Mouse (Mus musculus): ENCODE data around the gene Nectin2.

Nectin2 gene

DNA sequence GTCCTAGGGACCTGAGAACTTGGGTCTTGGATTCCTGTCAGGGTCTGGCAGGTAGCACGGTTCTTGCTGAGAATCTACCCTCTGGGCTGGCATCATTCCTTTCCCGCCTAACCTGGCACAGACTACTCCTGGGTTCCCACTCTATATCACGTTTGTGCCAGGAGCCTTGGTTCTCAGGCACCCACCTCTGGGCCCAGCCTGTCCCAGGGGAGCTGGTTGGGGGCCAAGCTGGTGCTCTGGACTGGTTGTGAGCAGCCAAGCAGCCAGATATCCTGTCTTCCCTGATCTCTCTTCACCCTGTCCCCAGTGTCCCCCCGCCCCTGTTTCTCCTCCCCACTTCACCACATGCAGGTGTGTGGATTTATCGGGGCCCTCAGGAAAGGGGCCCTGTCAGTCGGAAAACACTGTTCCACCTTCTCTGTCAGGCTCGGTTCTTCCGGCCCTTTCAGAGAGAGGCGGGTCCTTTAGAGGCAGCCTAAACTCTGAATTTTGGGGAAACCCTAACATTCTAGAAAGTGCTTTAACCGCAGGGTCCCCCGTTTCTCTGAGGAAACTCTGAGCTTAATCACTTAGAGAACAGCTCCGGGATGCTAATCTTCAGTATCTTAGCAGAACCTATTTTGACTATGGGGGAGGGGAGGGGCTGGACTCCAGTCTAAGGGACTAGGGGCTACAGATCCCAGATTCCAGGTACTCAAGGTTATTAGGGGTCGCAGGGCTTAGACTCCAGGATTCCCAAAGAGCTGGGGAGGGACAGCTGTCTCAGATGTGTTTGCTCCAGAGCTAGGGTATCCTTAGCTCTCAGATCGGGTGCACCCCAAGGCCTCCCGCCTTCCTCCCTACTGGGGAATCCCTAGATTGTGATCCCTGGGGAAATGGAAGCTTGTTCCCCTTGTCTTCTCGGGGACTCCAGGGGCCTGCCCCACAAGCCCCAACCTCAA lies 19.4 kb upstream of the Nectin2 start:
- no peak for DNase-seq (ENCODE audit: low spot score in 2 of 2)

DNA sequence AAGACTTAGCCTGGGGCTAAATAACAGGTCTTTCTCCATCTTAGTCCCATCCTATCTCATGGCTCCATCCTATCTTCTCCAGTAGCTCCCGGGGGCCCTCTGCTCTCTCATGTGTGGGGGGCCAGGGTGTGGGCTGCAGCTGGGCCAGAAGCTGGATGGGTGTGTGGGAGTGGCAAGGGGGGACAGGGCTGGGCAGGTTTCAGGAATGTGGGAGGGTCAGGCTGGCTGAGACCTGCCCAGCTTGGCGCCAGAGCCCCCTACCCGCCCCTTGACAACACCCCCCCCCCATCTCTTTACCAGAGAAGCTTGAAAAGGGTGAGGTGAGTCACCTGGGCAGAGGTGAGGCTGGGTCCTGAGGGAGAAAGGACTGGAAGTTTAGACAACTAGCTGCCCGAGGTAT lies 18.7 kb upstream of the Nectin2 start:
- DNase-seq (ENCODE audit: low spot score in 2 of 2) = no peak

DNA sequence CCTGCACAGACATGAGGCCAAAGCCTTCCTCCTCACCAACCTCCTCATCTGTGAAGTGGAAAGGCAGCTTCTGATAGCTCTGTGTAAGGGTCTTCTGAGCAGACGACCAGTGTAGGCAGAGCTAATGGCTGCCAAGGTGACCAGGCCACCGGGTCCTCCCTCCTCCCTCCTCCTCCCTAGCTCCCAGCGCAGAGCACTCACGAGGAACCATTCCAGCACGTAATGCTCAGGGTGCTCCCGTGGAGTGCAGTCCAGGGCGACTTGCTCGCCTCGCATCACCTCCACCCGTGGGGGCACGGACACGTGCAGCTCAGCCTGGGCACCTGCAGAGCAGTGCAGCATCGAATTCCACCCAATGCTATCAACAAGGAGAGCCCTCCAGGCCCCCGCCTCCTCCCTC lies 18.0 kb upstream of the Nectin2 start:
- DNase-seq (ENCODE audit: low spot score in 2 of 2) = no peak

DNA sequence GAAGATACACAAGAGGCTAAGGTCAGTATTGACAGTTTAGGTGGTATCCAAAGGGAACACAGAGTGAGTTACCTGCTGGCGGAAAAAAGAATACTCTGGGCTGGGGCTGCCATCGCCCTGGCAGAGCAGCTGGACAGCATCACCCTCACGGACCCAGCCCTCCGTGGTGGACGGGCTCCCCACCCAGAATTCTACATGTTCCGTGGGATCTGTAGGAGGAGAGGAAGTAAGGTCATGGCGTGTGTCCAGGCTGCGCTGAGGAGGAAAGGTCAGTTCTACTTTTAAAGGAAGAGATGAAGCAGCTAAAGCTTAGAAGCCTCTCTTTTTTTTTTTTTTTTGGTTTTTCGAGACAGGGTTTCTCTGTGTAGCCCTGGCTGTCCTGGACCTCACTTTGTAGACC lies 14.3 kb upstream of the Nectin2 start:
- DNase-seq (ENCODE audit: low spot score in 2 of 2) = no peak

DNA sequence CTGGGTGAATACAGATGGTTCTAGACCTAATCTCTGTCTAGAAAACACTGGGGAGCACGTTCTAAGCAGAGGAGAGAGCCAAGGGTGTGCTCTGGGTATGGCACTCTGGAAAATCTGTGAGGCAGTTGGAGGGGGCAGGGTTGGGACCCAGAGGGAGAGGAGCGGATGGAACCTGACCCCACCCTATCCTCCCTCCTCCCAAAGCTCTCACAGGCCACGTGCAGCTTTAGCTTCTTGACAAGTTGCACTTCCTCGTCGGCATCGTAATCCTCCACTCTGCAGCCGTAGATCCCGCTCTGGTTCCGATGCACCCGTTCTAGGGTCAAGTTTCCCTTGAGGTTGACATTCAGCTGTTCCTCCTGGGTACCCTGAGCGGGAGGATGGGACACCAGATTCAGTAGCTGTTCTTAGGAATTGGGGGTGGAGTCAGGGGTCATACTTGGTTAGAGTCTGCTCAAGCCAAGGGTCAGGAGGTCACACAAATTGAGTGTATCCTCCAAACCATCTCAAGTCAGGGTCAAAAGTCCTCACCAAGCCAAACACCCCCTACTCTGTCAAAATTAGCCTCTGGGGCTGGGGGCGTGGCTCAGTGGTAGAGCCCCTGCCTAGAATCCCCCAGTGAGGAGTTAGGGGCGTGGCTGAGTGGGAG lies 13.7 kb upstream of the Nectin2 start:
- DNase-seq (ENCODE audit: low spot score in 2 of 2) = no peak

DNA sequence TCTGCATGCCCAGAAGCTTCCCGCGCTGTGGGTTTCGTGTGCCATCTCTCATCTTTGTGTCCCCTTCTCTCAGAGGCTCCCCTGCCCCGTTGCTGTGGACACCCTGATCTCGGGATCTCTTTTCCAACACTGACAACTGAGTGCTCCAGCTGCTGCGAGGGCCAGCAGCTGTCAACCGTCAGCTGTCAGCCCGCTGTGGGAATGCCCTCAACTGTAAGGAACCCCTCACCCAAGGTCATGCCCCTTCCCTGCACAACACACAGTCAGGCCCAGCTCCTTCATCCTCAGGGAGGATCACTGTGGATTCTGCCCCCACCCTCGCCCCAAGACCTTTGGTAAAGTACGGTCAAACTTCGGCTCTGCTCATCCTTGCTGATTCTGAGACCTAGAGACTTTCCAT lies 12.0 kb upstream of the Nectin2 start:
- no peak for DNase-seq (ENCODE audit: low spot score in 2 of 2)

DNA sequence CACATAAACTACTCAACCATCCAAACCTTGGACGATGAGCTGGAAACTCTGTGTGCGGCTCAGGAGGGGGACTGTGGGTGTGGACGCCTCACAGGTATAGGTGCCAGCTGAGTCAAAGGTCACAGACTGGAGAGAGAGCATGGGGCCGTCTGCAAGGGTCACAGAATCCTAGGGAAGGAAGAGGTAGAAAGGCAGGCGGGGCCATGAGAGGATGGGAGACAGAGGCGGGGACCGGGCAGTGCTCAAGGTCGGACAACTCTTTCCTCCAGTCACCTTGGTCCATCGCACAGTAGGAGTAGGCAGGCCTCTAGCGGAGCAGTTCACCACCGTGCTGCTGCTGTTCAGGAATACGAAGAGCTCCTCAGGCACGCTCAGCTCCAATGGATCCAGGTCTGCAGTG lies 9.7 kb upstream of the Nectin2 start:
- no peak for DNase-seq (ENCODE audit: low spot score in 2 of 2)

DNA sequence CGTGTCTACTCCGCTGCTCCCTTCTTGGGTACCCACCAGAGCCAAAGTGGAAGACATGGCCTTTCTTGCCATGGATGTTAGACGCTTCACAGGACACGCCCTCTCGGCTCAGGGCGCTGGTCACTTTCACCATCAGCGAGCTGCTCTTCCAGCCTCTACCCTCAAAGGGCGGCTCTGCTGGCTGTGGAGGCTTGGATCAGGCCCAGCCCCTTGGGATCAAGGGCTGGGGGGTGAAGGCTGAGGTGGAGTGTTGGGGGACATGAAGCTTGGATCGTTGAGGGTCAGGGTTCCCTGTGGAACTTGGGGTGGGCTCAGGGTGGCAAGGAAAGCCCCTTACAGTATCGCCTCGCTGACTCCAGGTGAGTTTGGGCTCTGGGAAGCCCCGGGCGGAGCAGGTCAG lies 8.3 kb upstream of the Nectin2 start:
- no peak for DNase-seq (ENCODE audit: low spot score in 2 of 2)

DNA sequence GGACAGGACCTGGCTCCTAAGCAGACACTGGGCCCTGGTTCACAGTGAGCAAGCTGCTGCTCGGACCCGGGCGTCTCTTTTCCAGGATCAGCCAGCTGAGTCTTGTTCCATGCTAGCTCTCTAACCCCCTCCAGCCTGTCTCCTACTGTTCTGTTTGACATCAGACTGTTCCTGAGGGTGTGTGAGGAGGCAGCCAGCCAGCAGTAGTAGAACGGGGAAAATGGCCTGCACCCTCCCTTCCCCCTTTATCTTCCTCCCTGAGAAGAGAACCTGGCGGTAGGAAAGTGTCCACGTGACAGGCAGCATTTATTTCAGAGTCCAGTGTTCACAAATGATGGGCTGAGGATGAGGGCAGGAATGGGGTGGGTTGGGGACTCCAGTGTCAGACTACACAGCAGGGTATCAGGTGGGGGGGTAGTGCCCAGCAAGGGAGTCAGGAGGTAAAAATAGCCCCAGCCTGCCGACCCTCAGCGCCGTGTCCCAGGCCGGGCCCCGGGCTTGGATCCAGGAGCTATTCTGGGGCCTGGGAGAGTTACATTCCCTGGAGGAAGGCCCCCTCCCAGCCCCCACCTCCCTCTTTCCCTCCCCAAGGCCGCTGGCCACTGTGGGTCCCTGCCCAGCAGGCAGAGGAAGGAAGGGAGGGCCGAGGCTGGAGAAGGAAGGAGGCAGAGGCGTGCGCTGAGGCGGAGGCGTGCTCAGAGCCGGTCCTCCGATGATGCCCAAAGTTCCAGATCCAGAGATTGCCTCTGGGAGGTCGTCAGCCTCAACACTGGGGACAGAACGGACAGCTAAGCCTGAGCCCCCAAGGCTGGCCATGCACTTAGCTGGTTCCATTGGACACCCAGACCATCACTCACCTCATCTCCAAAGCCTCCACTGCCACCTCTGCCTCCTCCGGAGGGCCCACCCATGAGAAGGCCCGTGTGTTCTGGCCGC lies 5.8 kb upstream of the Nectin2 start:
- no peak for DNase-seq (ENCODE audit: low spot score in 2 of 2)

DNA sequence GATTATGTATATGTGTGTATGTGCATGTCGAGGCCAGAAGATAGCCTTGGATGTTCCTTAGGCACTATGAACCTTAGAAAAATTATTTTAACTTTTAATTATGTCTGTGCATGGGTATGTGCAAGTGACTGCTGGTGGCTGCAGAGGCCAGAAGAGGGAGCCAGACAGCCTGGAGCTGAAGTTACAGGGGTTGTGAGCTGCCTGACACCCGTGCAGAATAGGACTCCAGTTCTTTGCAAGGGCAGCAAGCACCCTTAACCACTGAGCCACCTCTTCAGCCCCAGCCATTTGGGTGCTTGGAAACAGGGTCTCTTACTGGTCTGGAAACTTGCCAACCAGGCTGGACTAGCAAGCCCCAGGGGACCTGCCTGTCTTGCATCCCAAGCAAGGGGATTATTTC lies 4.7 kb upstream of the Nectin2 start:
- DNase-seq (ENCODE audit: low spot score in 2 of 2) = no peak

DNA sequence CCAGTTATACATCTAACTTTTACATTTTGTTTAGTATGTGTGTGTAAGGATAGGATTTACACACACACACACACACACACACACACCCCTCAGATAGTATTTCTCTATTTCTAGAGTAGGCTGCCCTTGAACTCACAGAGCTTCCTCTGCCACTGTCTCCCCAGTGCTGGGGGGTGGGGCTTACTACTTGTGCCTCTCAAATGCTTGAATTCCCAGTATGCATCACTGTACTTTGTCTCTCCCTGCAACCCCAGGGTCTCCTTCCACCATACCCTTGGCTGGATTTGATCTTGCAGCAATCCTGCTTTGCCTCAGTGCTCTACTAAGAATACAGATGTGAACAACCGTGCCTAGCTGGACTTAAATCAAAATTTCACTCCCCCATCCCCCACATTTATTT lies 3.8 kb upstream of the Nectin2 start:
- no peak for DNase-seq (ENCODE audit: low spot score in 2 of 2)

DNA sequence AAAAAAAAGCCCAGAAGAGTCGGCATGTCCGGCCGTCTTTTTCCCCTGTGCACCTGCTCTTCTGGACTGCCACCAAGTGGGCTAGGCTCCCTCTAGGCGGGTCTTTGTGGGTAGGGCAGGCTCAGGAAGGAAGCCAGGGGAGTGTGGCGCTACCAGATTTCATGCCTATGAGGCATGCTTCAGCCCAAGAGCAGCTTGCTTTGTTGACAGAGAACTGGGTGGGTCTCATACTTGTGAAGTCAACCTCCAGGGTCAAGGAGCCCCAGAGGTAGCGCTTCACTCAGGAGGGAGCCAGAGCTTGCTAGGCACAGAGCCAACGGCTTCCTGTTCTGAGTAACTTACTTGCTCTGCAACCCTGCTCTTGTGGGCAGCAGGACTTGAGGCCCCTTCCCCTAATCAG lies 3.3 kb upstream of the Nectin2 start:
- no peak for DNase-seq (ENCODE audit: low spot score in 2 of 2)

DNA sequence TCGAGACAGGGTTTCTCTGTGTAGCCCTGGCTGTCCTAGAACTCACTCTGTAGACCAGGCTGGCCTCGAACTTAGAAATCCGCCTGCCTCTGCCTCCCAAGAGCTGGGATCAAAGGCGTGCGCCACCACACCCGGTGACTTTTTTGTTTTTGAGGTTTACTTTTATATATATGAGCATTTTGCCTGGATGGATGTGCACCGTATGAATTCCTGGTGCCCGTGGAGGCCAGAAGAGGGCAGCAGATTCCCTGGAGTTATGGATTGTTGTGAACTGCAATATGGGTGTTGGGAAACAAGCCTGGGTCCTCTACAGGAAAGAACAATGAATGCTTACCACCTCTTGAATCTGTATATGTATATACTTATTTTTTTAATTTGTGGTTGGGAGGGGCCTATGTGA lies 2.4 kb upstream of the Nectin2 start:
- DNase-seq (ENCODE audit: low spot score in 2 of 2) = no peak

DNA sequence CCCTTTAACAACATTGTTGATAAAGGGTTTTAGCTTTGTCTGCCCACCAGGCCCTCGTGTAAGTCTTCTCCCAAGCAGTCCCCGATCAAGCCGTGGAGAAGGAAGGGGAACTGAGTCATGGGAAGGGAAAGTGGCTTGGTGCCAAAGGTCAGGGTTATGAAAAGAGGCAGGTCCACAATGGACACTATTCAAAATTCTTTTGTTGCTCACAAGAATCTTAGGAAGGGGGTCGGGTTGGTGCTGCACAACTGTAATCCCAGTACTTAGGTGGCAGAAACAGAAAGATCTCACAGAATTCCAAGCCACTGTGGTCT lies 744 bp upstream of the Nectin2 start:
- DNase-seq (ENCODE audit: low spot score in 2 of 2) = no peak

DNA sequence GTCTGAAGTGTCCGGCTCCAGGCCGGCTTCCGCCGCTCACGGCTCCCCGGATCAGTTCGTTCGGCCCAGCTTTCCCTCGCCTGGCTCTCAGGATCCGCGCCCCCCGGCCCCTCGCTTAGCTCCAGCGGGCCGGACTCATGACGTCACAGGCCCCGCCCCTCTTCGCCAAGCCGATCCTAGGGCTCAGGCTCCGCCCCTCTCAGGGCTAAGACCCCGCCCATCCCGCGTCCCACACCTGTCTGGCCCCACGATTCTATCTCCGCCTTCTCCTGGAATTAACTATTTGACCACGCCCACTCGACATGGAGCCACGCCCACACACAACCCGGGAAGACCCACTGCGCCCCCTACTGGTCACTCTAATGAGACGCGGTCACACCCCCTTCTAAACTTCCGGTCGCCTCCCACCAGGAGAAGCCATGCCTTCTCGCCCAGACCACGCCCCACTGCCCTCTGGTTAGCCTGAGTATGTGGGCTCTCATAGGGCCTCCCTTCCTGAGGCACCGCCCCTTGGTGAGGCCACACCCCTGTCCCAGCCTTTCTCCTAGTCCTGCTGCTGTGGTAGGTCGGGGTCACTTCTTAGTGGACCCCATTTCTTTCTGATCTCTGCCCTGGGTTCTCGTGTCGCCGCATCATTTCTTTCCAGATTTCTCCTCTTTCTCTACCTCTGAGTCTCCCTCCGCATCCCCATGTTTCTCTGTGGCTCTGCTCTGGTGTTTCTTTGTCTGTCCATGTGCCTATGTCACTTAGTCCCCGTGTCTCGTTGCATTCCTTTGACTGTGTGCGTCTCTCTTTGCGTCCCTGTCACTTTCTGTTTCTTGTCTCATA lies 680 bp downstream of the Nectin2 start:
- DNase-seq (ENCODE audit: low spot score in 2 of 2) = peak; percentile 87 to 95

DNA sequence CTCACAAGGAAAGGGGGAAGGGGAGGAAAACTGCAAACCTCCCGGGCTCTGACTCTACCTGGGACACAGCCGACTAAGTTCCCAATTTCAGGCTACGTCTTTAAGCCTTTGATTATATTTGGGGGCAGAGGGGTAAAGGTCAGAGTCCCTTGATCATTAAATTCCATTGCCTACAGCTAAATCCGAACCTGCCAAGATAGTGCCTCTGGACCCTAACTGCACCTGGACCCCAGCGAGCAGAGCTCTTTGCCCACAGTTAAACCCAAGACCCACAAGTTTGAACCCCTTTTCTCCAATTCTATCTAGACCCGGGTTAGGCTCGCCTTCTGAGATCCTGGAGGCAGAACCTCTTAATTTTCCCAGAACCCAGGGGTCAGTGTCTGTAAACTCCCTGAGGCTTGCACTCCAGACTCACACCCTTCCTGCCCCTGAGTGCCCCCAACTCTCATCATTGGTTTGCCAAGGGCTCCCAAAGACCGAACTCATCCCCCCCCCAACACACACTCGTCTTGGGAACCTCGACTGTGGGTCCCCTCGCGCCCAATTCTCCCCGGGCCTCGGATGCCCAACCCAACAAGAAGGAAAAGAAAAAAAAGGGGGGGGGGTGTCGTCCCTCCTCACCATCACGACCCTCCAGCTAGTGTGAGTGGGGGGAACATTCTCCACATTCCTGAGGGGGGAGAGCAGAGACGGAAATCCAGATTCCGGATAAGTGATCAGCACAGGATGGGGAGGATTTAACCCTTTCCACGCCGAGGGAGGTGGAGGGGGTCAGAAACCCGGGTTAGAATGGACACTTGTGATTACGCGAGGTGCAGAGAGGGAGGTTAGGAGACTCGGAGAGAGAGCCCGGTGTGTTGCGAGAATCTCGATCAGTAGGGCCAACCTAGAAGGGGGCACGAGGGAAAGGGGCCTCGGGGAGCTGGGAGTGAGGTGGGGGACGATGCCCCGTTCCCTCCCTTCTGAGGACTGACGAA lies 1.8 kb downstream of the Nectin2 start:
- DNase-seq (ENCODE audit: low spot score in 2 of 2) = peak in 1 of 2 experiments; percentile 11

DNA sequence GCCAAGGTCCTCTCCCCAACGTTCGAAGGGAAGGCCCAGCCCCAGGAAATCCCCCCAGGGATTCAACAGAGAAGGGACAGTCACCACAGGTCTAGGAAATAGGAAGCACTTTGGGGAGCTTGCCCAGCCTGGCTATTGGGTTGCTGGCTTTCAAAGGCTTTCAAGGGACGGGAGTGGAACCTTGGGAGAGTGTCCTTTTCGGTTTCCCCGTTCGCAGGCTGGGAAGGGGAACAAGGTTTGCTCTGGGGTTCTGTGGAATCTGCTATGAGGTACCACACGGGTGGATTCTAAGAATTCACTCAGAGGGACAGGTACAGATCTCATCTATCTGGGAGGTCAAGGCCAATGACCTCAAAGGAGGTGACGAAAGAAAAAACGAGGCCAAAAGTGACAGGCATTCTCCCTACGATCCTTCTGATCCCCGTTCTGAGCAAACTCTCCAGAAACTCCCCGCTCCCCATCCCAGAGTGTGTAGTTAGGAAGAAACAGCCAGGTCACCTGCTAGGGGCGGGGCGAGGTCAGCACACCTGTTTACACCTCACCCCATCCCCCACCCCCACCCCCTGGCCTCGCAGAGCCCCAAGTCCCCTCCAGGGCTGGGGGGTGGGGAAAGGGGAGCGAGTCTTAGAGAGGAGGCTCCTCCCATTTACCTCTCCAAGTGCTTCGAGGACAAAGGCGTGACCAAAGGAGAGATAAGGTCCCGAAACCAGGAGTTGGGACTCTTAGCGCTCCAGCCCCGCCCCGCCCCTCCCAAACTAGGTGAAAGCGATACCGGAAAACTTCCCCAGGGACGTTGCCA lies 2.7 kb downstream of the Nectin2 start:
- no peak for DNase-seq (ENCODE audit: low spot score in 2 of 2)

DNA sequence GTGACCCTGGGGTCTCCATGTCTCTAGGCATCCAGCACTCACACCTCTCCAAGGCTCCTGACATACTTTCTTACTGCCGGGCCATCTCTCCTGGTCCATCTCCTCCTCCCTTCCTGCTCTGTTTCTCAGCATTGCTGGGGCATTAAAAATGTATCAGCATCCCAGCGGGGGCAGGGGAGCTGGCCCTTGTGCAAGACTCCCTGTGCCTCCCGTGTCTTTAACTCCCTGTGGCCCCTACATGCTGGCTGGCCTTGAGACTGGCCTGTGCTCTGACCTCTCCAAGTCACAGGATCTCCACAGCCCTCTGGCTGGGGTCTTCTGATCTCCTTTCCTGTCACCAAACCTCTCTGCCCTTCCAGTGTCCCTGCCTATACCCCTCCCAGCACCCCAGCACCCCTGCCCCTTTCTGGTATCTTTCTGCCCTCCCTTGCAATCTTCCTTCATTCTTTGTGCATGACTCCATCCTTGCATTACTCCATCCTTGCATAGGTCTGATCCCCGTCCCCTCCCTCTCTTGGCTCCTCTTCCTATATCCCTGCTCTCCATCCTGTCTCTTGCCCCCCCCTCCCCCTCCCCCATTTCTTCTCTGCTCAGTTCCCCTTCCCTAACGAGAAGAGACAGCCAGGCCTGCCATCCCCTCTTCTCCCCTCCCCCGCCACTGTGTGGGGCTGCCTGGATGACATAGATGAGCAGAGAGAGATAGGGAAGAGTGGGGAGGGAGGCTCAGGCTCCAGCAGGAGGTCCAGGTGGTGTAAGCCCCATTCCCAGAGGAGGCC lies 3.7 kb downstream of the Nectin2 start:
- DNase-seq (ENCODE audit: low spot score in 2 of 2) = no peak

DNA sequence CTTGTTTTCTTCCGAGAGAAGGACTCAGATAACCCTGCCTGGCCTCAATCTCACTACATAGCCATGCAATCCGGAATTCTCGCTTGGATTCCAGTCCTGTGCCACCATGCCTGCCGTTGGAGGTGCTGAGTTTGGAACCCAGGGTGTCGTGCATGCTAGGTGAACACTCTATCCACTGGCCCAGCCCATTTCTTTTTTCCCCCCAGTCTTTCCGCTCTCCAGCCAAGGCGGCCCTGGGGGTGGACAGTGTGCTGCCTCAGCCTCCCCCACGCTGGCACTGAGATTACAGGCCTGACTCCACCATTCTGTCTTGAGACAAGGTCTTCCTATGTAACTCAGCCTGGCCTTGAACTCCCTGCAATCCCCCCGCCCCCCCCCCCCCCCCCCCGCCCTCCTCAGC lies 4.3 kb downstream of the Nectin2 start:
- no peak for DNase-seq (ENCODE audit: low spot score in 2 of 2)

All from left cerebral cortex, adult 9 months (tissue).